Mouse (Mus musculus) lung, postnatal 0 days (tissue): ENCODE data around the gene Grsf1.

Source experiments
- CTCF ChIP-seq: IDR thresholded peaks from 2 replicates; pipeline ENCODE4 v1.5.1; 2016; ENCODE audit warnings: antibody characterized with exemption, mild to moderate bottlenecking
- EP300 ChIP-seq: IDR thresholded peaks from 2 replicates; pipeline ENCODE4 v1.6.1; 2016; ENCODE audit warnings: antibody characterized with exemption, mild to moderate bottlenecking, control low read depth

DNA sequence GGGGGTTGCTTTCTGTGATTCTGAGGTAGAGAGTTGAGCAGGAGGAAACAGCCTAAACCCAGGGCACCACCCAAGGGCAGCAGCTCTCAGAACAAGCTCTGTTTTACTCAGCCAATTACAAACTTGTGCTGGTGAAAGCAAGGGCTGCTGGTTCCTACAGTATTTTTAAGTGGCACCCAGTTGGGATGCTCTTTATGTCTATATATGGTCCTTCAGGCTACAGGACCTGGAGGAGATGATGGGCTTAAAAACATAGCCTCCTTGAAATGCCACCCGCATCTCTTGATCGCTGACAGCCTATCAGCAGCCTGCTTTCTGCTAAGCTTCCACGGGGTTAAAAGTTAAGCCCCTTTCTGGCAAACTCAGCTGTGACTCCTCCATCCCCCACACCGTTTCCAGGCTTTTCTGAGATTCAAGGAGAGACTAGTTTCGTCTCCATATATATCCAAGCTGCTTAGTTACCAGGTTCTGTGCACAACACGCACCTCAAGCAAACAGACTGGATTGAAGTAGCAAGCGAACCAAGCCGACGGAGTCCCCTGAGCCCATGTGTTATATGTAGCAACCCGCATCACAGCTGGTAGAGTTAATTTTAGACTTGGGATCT lies 35.8 kb upstream of the Grsf1 start:
- no peak for TF ChIP-seq CTCF
- no peak for TF ChIP-seq EP300
